Mouse (Mus musculus): ENCODE measurements at regions not wholly inside any gene's neighbourhood (a gene's known extent, or its start where the extent isn't known, plus 50 kb on each side); places are given as distances from the start of the nearest gene placed in this dataset.

- TF ChIP-seq POLR2A (IDR thresholded peaks at IDR 0.05; ENCODE audit: borderline replicate concordance, extremely low read depth, low read depth, low read length) (no peak), CTCF (IDR thresholded peaks at IDR 0.05; ENCODE audit: insufficient read depth, low read length) (no peak)
Measured at GRCm38 (mm10) chr11:31481057-31481340, 111.1 kb upstream of the Stc2 start.
